Mouse (Mus musculus) gastrocnemius, adult 18-20 months (tissue): ENCODE results near the gene Prx. TPM values are rescaled to one million over a fixed set of nuclear protein-coding genes. Genes with fewer than 3 reads are reported as not detected.

Experiments used
- DNase-seq: peaks from one replicate; pipeline ENCODE4 v3.0.0; 2021; ENCODE audit warnings: low spot score
- total RNA-seq, 2 experiments: library from RNA; stranded (reverse); gene quantifications; 2 replicates each; pipeline ENCODE4 v1.2.3; 2021

Gene Prx
- total RNA-seq, 2 experiments from 2014 or later, result 5.2 to 6.6 TPM

DNA sequence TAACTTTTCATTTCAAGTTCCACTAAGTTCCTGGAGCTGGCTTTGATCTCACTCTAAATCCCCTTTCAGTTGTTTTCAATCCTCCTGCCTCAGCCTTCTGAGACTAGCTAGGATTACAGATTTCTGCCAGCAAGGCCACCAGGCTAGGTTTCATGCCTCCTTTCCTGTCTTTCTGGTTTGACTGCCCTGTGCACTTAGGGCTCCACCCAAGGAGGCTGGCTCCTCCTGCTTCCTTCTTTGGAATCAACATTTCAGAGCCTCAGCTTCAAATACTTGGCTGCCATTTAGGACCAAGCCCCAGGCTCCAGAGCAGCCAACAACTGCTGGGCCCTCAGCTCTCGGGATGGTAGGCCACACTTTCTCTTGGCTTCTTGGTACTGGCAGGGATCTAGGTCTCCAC lies 21.5 kb downstream of the Prx start:
- DNase-seq, result no peak

- DNase-seq, result no peak
Observed at GRCm38 (mm10) chr7:27522967-27523366, 23.8 kb downstream of the Prx start, which contains the start of gene Hipk4. Gene Hipk4, plus strand, starts transcription at chr7:27523267.

DNA sequence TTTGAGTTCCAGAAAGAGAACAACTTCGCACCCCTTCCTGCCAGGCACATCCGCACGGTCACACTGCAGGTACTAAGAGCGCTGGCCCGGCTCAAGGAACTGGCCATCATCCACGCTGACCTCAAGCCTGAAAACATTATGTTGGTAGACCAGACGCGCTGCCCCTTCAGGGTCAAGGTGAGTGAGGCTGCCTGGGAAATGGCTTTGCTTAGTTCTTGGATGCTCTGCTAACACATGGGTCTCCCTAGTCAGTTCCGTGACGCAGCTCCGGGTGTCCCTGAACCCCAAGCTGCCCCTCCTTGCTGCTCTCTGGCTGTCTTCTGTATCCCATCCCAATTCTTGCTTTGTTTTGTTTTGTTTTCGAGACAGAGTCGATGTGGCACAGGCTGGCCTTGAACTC lies 24.7 kb downstream of the Prx start:
- no peak for DNase-seq

GRCm38 (mm10) chr7:27526039-27526827 lies 27.1 kb downstream of the Prx start:
- DNase-seq, result peak; percentile 76

DNA sequence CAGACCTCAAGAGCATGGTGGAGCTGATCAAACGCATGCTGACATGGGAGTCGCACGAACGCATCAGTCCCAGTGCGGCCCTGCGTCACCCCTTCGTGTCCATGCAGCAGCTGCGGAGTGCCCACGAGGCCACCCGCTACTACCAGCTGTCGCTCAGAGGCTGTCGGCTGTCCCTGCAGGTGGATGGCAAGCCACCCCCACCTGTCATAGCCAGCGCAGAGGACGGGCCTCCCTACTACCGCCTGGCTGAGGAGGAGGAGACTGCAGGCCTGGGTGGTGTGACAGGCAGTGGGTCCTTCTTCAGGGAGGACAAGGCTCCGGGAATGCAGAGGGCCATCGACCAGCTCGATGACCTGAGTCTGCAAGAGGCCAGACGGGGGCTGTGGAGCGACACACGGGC lies 29.9 kb downstream of the Prx start:
- DNase-seq, result no peak

- no peak for DNase-seq
Observed at GRCm38 (mm10) chr7:27530937-27531336, 31.8 kb downstream of the Prx start.

DNA sequence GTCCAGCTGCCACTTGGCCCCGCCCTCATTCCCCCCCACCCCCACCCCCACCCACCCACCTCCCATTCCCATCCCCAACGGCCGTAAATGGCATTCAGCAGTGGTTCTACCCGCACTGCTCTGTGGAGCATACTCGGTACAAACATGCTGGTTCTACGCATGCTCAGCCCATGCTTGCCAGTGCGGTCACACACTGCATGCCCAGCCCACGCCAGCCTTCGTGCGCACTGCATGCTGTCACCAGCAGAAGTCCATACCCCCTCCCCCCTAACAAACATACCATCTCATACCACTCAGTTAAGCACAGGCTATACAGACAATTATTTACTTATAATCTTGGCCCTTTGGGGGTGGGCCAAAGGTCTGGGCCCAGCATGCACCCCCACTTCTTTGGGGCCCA lies 32.6 kb downstream of the Prx start:
- DNase-seq, result no peak

GRCm38 (mm10) chr7:27532480-27533050 lies 33.4 kb downstream of the Prx start:
- DNase-seq, result no peak

- no peak for DNase-seq
Observed at GRCm38 (mm10) chr7:27535386-27535785, 36.3 kb downstream of the Prx start.

- DNase-seq, result no peak
Observed at GRCm38 (mm10) chr7:27536618-27537017, 37.5 kb downstream of the Prx start.

DNA sequence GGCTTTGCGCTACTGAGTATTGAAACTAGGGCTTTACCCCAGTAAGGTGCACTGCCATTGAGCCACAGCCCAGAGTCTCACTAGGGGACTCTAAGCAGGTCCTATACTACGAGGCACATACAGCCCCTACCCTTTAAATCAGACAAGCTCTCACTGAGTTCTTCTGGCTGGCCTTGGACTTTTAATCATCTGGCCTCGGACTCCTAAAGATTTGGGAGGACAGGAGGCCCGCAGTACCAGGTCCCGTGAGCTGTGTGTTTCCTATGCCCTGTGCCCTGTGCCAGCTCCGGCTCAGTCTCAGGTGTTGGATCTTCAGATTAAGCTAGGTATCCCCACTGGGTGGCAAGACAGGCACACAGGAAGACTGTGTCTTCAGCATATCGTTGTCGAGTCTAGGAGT lies 38.9 kb downstream of the Prx start:
- no peak for DNase-seq

DNA sequence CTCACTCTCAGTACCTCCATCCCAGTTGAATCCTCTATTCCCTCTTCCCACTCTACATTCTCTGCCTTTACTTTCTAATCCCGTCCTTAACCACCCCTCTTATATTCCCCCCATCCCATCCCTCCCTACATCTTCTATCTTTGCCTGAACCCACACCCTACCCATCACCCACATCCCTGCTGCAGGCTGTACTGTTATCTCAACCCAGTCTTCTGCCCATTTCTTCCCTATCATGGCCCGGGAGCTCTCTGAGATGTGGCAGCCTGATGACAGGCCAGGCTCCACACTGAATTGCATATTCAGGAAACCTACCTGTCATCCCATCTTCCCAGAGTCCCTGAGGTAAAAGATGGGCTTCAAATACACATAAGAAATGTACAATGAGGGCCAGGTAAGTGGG lies 39.7 kb downstream of the Prx start:
- DNase-seq, result no peak

DNA sequence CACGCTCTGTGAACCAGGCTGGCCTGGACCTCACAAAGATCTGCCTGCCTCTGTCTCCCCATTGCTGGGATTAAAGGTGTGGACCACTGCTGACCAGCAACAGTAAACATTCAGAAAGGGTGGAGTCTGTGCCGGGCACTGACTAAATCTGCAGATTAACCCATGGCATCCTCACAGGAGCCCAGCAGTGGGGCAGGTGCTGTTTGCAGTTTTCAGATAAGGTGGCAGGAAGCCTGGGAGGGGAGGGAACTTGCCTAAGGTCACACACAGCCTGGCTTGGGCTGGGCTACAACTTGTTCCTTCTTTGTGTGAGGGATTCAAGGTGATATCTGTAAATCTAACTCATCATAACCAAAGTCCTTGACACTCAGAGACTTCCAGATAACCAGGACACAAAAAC lies 41.4 kb downstream of the Prx start:
- no peak for DNase-seq

GRCm38 (mm10) chr7:27540935-27541334 lies 41.8 kb downstream of the Prx start:
- no peak for DNase-seq

- no peak for DNase-seq
Observed at GRCm38 (mm10) chr7:27541431-27541830, 42.3 kb downstream of the Prx start.

GRCm38 (mm10) chr7:27541922-27542321 lies 42.8 kb downstream of the Prx start:
- no peak for DNase-seq

- peak; percentile 69 for DNase-seq
Observed at GRCm38 (mm10) chr7:27542392-27543033, 43.4 kb downstream of the Prx start.

GRCm38 (mm10) chr7:27543065-27543464 lies 43.9 kb downstream of the Prx start:
- no peak for DNase-seq

DNA sequence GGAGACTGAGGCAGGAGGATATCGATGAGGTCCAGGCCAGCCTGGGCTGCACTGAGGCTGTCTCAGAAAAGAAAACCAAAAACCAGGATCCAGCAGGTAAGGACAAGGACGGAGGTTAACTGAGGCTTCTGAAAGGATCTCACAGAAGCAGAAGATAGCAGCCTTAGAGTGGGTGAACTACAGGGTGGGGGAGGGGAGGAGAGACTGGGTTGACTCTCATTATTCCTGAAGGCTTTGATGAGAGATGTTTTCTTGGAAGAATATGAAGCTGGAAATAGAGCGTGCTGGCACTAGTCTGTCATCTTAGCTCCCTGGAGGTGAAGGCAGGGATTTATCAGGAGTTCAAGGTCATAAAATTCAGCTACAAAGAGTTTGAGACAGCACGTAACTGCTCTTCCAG lies 44.7 kb downstream of the Prx start:
- DNase-seq, result no peak

GRCm38 (mm10) chr7:27544675-27545370 lies 45.7 kb downstream of the Prx start:
- DNase-seq, result no peak

DNA sequence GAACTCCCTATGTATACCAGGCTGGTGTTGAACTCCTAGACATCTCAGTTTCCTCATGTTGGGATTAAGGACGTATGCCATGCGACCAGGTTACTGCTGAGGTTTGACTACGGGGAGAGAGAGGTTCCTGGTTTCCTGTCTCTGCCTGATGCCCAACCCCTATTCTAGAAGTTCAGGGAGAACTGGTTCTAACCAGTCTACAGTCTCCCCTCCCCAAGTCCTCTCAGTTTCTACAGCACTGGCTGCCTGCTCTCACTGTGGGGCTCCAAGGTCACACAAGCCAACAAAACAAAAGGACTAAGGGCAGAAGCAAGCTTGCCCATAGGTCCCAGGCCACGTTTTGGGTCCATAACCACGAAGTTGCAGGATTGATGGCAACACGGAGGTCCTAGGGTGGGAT lies 50.5 kb downstream of the Prx start:
- no peak for DNase-seq

DNA sequence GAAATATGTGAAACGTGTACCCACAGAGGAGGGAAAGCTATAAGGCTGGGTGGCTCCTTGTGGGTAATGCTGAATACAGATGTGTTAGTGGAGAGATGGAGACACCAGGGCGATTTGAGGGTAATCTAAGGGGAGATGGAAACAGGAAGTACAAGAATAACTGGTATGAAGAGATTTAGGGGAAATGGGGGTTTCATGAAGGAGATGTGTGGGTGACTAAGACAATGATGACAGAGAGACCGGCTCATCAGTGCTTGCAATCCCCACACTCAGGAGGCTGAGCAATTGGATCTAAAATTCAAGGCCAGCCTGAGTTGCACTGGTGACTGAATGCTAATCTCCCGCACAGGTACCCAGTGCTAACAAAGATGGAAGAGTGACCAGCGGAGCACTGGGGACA lies 52.9 kb downstream of the Prx start:
- no peak for DNase-seq
